Mouse (Mus musculus): ENCODE data around the gene Mrpl49.
"Not testable (repeated sequence)": the region's sequence is repeated elsewhere in the genome, so short reads cannot be mapped to it uniquely, and the experiment has no call there.

The Mrpl49 gene

DNA sequence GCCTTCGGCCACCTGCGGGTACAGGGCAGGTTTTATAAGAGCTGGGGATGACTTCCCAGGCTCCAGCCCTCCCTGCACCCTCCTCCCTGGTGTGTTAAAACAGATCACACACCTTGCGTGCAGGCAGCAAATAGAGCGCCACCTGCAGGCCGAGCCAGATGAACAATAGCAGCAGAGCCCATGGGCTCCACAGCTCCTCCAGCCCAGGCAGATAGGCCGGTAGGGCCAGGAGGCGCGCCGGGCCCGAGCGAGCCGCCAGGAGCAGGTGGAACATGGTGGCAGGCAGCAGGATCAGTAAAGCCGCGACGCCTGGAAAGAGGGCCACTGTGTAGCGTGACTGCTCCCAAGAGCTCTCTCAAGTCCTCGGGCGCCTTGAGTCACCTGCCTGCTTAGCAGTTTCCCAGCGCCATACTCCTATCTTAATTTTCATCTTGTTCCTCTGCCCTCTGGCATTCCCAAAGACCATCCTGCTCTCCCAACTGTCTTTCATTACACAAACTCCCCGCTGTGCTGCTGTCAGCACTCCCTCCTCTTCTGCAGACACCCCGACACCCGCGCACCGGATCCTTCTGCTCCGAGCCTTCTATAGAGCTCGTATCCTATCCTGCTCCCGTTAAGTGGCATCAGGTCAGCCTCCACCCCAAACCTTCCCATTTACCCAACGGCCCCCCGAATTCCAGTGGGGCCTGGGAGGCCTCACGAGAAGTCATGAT, 9.6 kb upstream of the Mrpl49 start:
- DNase-seq (ENCODE audit: low read depth, low spot score), result peak; percentile 64

DNA sequence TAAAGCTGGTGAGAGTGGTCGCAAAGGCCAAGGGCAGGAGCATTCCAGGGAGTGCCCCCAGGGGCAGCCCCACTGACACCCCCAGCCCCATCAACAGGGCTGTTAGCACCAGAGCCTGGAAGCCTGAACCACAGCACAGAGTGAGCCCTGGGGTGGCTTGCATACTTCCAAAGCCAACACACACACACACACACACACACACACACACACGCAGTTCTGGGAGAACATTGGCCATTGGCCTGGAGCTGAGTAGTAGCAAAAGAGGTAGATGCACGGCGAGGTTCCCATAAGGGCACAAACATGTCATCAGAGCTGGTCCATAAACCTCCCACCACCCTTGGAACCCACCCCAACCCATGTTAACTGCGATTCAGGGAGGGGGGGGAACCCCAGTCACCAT, 9.0 kb upstream of the Mrpl49 start:
- no peak for DNase-seq (ENCODE audit: low read depth, low spot score)

DNA sequence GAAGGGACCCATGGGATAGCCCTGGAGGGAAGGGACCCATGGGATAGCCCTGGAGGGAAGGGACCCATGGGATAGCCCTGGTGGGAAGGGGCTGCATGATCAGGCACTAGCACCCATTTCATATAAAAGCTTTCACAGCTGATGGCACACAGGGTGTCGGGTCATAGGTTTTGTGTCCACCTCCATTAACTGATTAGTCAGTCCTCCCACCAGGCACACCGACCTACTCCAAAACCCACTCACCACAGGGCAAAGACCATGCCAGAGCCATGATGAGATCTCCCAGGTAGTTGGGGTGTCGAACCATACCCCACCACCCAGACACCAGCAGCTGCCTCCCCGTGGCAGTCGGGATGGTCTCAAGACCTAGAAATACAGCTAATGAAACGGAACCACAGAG, 5.5 kb upstream of the Mrpl49 start:
- no peak for DNase-seq (ENCODE audit: low read depth, low spot score)

DNA sequence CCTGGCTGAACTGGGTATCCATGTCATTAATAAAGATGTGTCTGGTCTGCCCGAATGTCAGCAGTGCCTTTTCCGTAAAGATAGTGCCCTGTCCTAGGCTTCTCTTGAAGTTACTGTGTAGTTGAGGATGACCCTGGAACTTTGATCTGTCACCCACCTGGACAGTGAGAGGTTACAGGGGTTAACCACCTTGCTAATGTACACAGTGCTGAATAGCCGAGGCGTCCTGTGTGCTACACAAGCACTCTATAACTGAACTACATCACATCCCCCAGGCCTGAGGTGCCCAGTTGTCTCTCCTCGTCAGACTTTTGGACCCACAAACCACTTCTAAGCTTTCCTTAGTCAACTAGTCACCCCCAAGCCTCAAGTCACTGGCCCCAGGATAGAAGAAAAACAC, 4.8 kb upstream of the Mrpl49 start:
- DNase-seq (ENCODE audit: low read depth, low spot score), result no peak

GRCm38 (mm10) chr19:6061641-6062302, 4.2 kb upstream of the Mrpl49 start:
- DNase-seq (ENCODE audit: low read depth, low spot score), result no peak

DNA sequence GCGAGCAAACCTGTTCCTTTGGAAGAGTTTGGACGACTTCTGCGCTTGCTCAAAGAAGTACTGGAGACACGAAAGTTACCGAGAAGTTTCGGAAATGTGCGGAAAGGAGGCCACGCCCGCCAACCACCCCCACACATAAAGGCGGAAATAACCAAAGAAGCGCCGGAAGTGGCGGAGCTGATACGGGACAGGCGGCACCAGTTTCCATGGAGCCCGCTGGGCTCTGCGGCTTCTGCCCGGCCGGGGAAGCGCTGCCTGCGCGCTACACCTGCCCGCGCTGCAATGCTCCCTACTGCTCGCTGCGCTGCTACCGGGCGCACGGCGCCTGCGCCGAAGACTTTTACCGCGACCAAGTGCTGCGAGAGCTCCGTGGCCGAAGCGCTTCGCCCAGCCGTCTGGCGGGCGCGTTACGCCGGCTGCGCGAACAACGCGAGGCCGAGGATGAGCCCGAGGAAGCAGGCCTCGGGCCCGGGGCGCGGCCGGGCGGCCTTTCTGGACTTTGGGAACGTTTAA, 3.5 kb upstream of the Mrpl49 start, which contains the start of gene Znhit2:
Znhit2 (plus strand) TSS at position 172 of the 513 bp plus-strand sequence.
- peak; percentile 94 for DNase-seq (ENCODE audit: low read depth, low spot score)

DNA sequence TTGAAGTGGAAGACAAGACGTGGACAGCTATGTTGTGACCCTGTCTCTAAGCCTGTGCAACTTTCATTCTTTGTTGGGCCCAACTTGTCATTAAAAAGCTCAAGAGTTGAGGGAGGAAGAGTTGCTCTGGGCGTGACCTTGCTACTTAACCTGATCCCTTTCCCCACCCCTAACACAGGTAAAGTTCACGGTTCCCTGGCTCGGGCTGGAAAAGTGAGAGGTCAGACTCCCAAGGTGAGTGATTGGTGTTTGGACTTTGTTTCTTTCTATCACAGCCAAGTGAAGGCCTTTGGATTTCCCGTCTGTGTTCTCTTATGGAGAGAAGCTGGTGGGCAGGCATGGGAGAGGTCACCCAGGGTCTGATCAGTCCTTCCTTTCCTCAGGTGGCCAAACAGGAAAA, 1.4 kb upstream of the Mrpl49 start:
- DNase-seq (ENCODE audit: low read depth, low spot score), result no peak

DNA sequence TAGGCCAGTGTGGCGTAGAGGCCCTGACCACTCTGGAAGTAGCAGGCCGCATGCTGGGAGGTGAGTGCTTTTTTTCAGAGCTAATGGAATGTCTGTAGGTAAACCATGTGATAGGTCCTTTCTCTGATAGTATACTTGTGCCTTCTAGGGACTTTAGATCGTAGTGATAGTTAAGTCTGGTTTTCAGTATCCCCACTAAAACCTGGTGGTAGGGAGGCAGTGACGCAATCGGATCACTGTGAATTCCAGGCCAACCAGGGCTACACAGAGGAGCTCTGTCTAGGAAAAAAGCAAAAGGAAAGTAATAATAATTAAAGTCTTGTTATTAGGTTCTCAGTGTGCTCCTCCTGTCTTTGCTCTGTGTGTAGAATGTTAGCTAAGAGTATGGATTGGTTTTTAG, 928 bp upstream of the Mrpl49 start:
- DNase-seq (ENCODE audit: low read depth, low spot score), result no peak

DNA sequence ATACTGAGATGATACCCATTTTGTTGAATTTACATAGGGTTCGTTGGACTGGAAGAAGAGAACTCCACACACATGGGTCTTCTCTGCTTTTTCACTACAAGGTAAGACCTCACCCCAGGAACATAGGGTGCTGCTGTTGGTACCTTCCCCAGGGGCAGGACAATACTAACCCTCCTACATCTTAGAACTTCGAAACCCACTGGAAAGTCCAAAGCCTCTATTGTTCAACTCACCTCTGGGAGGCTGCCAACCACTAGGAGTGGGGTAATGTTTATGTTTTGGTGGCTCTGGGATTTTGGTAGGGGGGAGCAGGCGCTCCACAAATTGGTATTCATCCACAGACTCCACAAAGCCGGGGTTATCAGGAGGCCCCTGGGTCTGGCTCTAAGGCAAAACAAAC, 889 bp downstream of the Mrpl49 start:
- no peak for DNase-seq (ENCODE audit: low read depth, low spot score)

DNA sequence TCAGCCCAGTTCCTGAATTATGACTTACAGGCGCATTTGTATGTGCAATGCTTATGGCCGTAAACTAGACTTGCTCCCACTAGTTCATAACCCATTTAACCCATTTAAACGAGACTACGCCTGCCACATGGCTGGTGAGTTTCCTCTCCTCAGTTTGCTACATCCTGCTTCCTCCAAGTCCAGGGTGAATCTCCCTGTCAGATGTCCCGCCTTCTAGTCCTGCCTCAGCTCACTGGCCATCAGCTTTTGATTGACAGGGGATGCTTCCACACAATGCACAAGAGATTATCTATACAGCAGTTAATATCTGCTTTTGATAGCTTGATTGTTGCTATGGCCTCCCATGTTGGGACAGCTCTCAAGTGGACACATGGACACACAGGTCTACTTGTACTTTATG, 3.3 kb downstream of the Mrpl49 start:
- DNase-seq (ENCODE audit: low read depth, low spot score), result no peak

DNA sequence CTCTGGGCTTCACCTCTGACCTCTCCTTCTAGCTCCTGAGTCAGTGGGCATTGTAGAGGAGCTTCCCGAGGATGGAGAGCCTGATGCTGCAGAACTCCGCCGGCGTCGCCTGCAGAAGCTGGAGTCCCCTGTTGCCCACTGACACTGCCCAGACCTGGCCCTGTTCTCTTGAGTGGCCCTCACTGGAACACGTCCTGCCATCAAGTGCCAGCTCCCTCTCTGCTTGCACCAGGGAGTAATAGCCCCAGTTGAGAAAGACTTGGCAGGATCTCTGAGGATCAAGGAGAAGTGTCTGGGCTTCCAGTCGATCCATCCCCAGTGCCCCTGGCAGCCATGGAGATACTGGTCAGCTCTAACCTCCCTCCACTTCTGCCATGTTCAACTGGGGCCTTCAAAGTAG, 5.1 kb downstream of the Mrpl49 start:
- DNase-seq (ENCODE audit: low read depth, low spot score), result no peak

DNA sequence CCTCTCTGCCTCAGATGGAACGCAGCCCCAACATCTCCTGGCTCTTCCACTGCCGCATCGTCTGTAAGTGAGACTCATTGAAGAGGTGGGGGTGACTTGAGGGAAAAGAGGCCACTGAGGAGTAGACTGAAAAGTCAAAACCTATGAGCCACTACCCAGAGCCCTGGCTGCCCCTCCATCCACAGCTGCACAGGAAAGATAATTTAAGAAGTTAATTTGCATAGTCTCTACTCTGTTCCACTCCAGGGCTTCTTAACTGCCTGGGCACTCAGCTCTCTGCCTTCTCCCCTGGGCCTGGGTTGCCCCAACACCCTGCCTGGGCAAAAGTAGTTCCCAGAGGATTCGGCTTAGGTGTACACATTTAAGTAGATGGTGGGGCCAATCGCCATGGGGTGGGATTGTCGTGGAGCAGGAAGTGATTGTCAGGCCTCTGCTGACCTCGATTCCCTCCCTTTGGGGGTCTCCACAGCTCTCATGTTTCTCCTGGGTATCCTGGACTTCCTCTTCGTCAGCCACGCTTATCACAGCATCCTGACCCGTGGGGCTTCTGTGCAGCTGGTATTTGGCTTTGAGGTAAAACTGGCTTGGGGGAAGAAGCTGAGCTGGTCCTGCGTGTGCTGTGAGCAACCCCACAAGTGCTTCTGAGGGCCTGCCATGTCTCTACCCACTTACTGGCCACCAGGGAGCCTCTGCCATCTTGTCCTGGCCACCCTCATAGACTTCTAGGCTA, 8.7 kb downstream of the Mrpl49 start:
- no peak for DNase-seq (ENCODE audit: low read depth, low spot score)

- no peak for DNase-seq (ENCODE audit: low read depth, low spot score)
These were observed 9.8 kb downstream of the Mrpl49 start for GRCm38 (mm10) chr19:6047899-6048166.

DNA sequence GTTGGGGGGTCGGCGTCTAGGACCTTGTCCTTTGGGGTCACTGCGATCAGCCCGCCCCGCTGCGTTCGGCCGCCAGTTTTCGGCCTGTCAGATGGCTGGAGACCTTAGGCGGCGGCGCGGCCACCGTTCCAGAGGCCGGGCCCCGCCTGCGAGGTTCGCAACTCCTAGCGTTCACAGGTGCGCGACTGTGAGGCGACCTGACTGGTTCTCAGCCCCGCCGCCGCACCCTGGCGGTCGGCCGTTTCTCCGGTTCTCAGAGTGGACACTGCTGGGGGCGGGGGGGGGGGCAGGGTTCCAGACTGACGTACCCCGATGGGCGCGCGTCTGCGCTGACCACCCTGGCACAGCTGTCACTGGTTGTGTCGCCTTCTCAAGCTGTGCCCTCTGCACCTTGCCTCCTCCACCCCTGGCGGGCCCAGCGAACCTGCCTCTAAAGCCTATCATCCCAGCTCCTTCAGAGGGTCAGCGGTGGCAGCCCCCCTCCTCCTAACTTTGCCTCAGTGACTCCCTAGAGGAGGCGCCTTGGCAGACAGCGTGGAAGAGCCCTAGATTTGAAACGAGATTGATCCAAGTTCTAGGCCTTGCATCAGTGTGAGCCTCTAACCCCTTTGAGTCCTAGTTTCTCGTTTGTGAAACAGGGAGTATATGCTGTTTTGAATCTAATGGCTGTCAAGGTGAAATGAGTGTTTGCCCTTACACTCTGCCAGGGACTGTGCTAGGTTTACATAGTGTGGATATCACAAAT, 10.3 kb downstream of the Mrpl49 start:
- no peak for DNase-seq (ENCODE audit: low read depth, low spot score)

DNA sequence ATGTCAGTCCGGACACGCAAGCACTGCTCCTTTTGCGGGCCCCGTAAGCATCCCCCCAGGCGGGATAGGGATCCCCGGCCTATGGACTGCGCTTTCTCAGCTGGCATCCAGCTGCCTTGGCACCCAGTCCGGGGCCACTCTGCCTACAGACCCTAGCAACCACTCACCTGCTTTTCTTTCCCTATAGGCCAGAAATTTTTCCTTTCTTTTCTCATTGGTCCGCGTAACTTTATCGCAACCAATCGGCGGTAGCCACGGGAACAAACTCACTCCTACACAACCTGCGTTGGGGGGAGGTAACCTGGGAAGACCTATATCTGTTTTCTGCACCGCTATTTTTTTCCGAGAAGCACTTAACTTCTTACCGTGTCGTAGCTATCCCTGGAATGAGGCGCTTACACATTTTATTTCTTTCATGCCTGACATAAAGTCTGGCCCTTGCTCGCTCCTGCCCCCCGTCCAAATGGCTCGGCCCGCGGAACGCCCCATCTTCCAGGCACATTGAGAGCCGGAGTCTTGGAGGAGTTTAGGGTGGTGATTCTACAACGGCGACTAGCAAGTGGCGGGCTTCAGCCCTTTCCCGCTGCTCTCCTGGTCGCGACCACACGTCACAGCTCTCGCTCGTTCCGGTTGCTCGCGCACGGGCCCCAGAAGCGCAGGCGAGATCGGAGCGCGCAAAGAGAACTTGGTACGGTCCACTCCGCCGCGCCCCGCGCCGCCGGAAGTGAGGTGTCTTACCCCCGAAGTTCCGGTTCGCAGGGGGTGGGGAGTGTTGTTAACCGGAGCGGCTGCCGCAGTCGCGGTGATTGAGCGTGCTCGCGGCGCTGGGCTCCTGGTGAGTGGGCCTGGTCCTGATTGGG, 11.1 kb downstream of the Mrpl49 start, which contains the start of gene Syvn1:
Syvn1 (plus strand) TSS at position 283 of the 860 bp plus-strand sequence.
- DNase-seq (ENCODE audit: low read depth, low spot score), result peak; percentile 97

- no peak for DNase-seq (ENCODE audit: low read depth, low spot score)
These were observed 12.0 kb downstream of the Mrpl49 start for GRCm38 (mm10) chr19:6045366-6046293.

- not testable (repeated sequence) for DNase-seq (ENCODE audit: low read depth, low spot score)
These were observed 13.5 kb downstream of the Mrpl49 start for GRCm38 (mm10) chr19:6044102-6044501.

DNA sequence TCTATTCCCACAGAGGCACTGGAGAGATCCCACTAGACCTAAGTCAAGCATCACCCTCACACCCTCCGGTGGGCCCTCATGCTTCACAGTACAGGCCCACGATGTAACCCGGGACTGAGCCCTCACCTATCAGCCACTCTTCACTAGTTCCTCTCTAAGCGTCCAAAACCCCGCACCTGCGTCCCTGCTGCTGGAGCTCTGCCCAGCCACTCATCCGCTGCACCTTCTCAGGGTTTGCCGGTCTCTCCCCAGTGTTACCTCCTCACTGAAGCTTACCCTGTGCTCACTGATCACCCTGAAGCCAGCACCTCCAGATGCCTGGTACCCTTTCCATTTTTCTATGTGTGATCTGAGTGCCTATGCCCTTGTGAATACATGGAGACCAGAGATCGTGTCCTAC, 15.3 kb downstream of the Mrpl49 start:
- DNase-seq (ENCODE audit: low read depth, low spot score), result no peak

DNA sequence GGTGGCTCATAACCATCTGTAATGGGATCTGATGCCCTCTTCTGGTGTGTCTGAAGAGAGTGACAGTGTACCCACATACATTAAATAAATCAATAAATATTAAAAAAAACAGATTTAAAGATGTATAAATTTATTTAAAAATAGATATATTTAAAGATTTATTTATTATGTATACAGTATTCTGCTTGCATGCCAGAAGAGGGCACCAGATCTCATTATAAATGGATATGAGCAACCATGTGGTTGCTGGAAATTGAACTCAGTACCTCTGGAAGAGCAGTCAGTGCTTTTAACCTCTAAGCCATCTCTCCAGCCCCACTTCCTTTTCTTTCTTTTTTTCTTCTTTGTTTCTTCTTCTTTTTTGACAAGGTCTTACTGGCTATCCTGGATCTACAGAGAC, 17.6 kb downstream of the Mrpl49 start:
- no peak for DNase-seq (ENCODE audit: low read depth, low spot score)

DNA sequence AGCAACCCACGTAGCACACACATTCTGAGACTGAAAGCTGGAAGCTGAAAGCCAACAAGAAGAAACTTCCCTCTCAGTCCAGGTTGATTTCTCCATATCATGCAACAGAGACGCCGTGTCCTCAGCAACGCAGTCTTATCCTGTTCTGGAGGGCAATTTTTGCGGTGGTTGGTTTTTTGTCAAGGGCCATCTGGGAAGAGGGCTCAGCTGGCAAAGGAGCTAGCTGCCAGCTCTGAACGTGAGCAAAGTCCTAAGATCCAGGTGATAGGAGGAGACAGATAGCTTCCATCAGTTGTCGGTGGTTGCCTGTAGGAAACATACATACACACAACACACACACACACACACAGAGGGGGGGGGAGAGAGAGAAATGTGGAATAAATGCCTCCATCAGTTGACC, 19.3 kb downstream of the Mrpl49 start:
- DNase-seq (ENCODE audit: low read depth, low spot score), result no peak
